In genomic region chr15:98730790-98731189, GRCm38 (mm10) we compare ENCODE assay signal across 20 mouse cellular contexts. TPM values are rescaled to one million over a fixed set of nuclear protein-coding genes. Genes with fewer than 3 reads are reported as not detected.
"Had no signal": no experiment of that assay in that cellular context is flagged by ENCODE, and none has a peak within 500 bp of the region (broad histone marks: within the 10 kb centered on the region; RNA-seq: fewer than 3 reads in every experiment).

No protein-coding gene starts in this region.

- H3K9me3 ChIP-seq: liver, embryonic 13.5 days; megakaryocyte, embryonic 14.5 days; midbrain, embryonic 10.5 days; midbrain, embryonic 13.5 days had no signal

- H3K4me3 ChIP-seq: layer of hippocampus, adult 2 months; liver, embryonic 13.5 days; megakaryocyte, embryonic 14.5 days; midbrain, embryonic 10.5 days; midbrain, embryonic 13.5 days; myocyte had no signal

- ATAC-seq: intestine, postnatal 0 days; midbrain, embryonic 13.5 days; midbrain, embryonic 16.5 days had no signal

- DNase-seq: kidney, adult 2 months; kidney, postnatal 25 days; layer of hippocampus, adult 9-11 months; liver, embryonic 13.5 days; lung, adult 2 months; thymus, postnatal 36 days had no signal

- H3K4me2 ChIP-seq: liver, embryonic 13.5 days; midbrain, embryonic 13.5 days had no signal

- H3K27ac ChIP-seq: kidney, postnatal 0 days; layer of hippocampus, adult 2 months; liver, embryonic 13.5 days; midbrain, embryonic 10.5 days; midbrain, embryonic 13.5 days; stomach, postnatal 0 days had no signal

- H3K9ac ChIP-seq: liver, embryonic 13.5 days; midbrain, embryonic 13.5 days had no signal

RNA-seq across cellular contexts. Expression of gene Fkbp11, which starts 2.8 kb away (rescaled TPM):
- total RNA-seq: monocyte, adult 5-6 weeks had no signal

RNA-seq across cellular contexts. Expression of gene Ccdc65, which starts 22.8 kb away (rescaled TPM):
- total RNA-seq: liver, adult 2 months; monocyte, adult 5-6 weeks had no signal
- polyA plus RNA-seq: liver, adult 2 months; liver, embryonic 13.5 days; liver, embryonic 16.5 days had no signal

RNA-seq across cellular contexts. Expression of gene Wnt10b, which starts 47.2 kb away (rescaled TPM):
- total RNA-seq: liver, adult 2 months; monocyte, adult 5-6 weeks had no signal
- polyA plus RNA-seq: intestine, postnatal 0 days; kidney, embryonic 14.5 days; kidney, postnatal 0 days; liver, adult 2 months; liver, embryonic 13.5 days; liver, embryonic 16.5 days; midbrain, embryonic 16.5 days; stomach, embryonic 14.5 days had no signal
